Mouse (Mus musculus): ENCODE measurements around the gene Ensa.

GRCm38 (mm10) chr3:95674812-95675211 is 50.0 kb downstream of the Ensa start:
- no peak for TF ChIP-seq CTCF (IDR thresholded peaks at IDR 0.05; ENCODE audit: low read depth)
- TF ChIP-seq EP300 (IDR thresholded peaks at IDR 0.05; ENCODE audit: low read depth): no peak

Measured in heart, postnatal 0 days (tissue).